Mouse (Mus musculus): ENCODE data around the gene Podnl1.

Podnl1 gene

GRCm38 (mm10) chr8:84127202-84127901, 1.6 kb downstream of the Podnl1 start:
- DNase-seq (ENCODE audit: low spot score): no peak

- peak; percentile 4 for DNase-seq (ENCODE audit: low spot score)
Observed at GRCm38 (mm10) chr8:84128277-84128676, 2.5 kb downstream of the Podnl1 start.

GRCm38 (mm10) chr8:84130806-84131205, 5.0 kb downstream of the Podnl1 start:
- DNase-seq (ENCODE audit: low spot score): peak; percentile 18

- peak; percentile 3 for DNase-seq (ENCODE audit: low spot score)
Observed at GRCm38 (mm10) chr8:84132225-84132624, 6.4 kb downstream of the Podnl1 start.

- DNase-seq (ENCODE audit: low spot score): no peak
Observed at GRCm38 (mm10) chr8:84137848-84138247, 12.1 kb downstream of the Podnl1 start.

GRCm38 (mm10) chr8:84140838-84141237, 15.0 kb downstream of the Podnl1 start:
- no peak for DNase-seq (ENCODE audit: low spot score)

- DNase-seq (ENCODE audit: low spot score): no peak
Observed at GRCm38 (mm10) chr8:84144636-84145245, 19.0 kb downstream of the Podnl1 start.

- no peak for DNase-seq (ENCODE audit: low spot score)
Observed at GRCm38 (mm10) chr8:84147324-84147766, 21.6 kb downstream of the Podnl1 start.

- peak; percentile 94 for DNase-seq (ENCODE audit: low spot score)
Observed at GRCm38 (mm10) chr8:84147769-84148530, 22.2 kb downstream of the Podnl1 start, which contains the start of the genes Cc2d1a and 4930432K21Rik. Cc2d1a (minus strand) TSS chr8:84147936. 4930432K21Rik (plus strand) TSS chr8:84148025.

GRCm38 (mm10) chr8:84148531-84148850, 22.7 kb downstream of the Podnl1 start:
- no peak for DNase-seq (ENCODE audit: low spot score)

- no peak for DNase-seq (ENCODE audit: low spot score)
Observed at GRCm38 (mm10) chr8:84149181-84149580, 23.4 kb downstream of the Podnl1 start.

- no peak for DNase-seq (ENCODE audit: low spot score)
Observed at GRCm38 (mm10) chr8:84157620-84158019, 31.8 kb downstream of the Podnl1 start.

- DNase-seq (ENCODE audit: low spot score): no peak
Observed at GRCm38 (mm10) chr8:84167696-84168095, 41.9 kb downstream of the Podnl1 start.

- DNase-seq (ENCODE audit: low spot score): no peak
Observed at GRCm38 (mm10) chr8:84170096-84170495, 44.3 kb downstream of the Podnl1 start.

GRCm38 (mm10) chr8:84173861-84174260, 48.1 kb downstream of the Podnl1 start:
- no peak for DNase-seq (ENCODE audit: low spot score)

- no peak for DNase-seq (ENCODE audit: low spot score)
Observed at GRCm38 (mm10) chr8:84176560-84176959, 50.8 kb downstream of the Podnl1 start.

- no peak for DNase-seq (ENCODE audit: low spot score)
Observed at GRCm38 (mm10) chr8:84177405-84177804, 51.6 kb downstream of the Podnl1 start.

- DNase-seq (ENCODE audit: low spot score): no peak
Observed at GRCm38 (mm10) chr8:84178592-84178991, 52.8 kb downstream of the Podnl1 start.

GRCm38 (mm10) chr8:84179946-84180345, 54.2 kb downstream of the Podnl1 start:
- no peak for DNase-seq (ENCODE audit: low spot score)

- no peak for DNase-seq (ENCODE audit: low spot score)
Observed at GRCm38 (mm10) chr8:84180530-84181190, 54.9 kb downstream of the Podnl1 start.
